8 mouse cellular contexts compared by ENCODE assay signal in genomic region chr11:105363598-105364385, GRCm38 (mm10).
DNase-seq lines count a peak whose midpoint lies in the region; ATAC-seq and TF ChIP-seq lines count a peak whose summit lies in the region.

No protein-coding gene starts in this region.

- H3K9me3 ChIP-seq in forebrain, embryonic 14.5 days (replicated peaks; ENCODE audit: control insufficient read depth, low read length) = no peaks in the 10 kb centered on the region
- H3K9me3 ChIP-seq in hindbrain, embryonic 14.5 days (ENCODE audit: control insufficient read depth, low read length) = no peaks in the 10 kb centered on the region
- H3K9me3 ChIP-seq in midbrain, embryonic 16.5 days (replicated peaks; ENCODE audit: control insufficient read depth, low read length, poor library complexity, severe bottlenecking) = no peaks in the 10 kb centered on the region

- no peaks in the 10 kb centered on the region for H3K27me3 ChIP-seq in forebrain, embryonic 14.5 days (replicated peaks; ENCODE audit: control insufficient read depth, insufficient read depth, low read length)
- no peaks in the 10 kb centered on the region for H3K27me3 ChIP-seq in hindbrain, embryonic 14.5 days (ENCODE audit: control insufficient read depth, insufficient read depth, low read length)
- H3K27me3 ChIP-seq in midbrain, embryonic 16.5 days (ENCODE audit: control insufficient read depth, insufficient read depth, low read depth, low read length) = no peaks in the 10 kb centered on the region

- peak overlapping the region; percentile 84 for H3K4me2 ChIP-seq in forebrain, embryonic 14.5 days (ENCODE audit: low read length)
- H3K4me2 ChIP-seq in hindbrain, embryonic 14.5 days (replicated peaks) = peak overlapping the region; percentile 71
- H3K4me2 ChIP-seq in midbrain, embryonic 16.5 days (ENCODE audit: low read length) = peak overlapping the region; percentile 62

- TF ChIP-seq CTCF in left cerebral cortex, adult 2 months (IDR thresholded peaks at IDR 0.05) = no peak

- no peaks in the 10 kb centered on the region for H3K36me3 ChIP-seq in forebrain, embryonic 14.5 days (ENCODE audit: control insufficient read depth, insufficient read depth, low read length)
- H3K36me3 ChIP-seq in hindbrain, embryonic 14.5 days (replicated peaks; ENCODE audit: control insufficient read depth, insufficient read depth) = no peaks in the 10 kb centered on the region
- no peaks in the 10 kb centered on the region for H3K36me3 ChIP-seq in midbrain, embryonic 16.5 days (ENCODE audit: control insufficient read depth, insufficient read depth, low read length)

- ATAC-seq in forebrain, embryonic 14.5 days = peak; percentile 64
- ATAC-seq in hindbrain, embryonic 14.5 days (ENCODE audit: low FRiP score) = peak; percentile 72
- peak; percentile 83 for ATAC-seq in midbrain, embryonic 16.5 days

- peak; percentile 53 for DNase-seq in embryo, embryonic 11 days
- no peak for DNase-seq in embryo, embryonic 10 days (ENCODE audit: low spot score)
- DNase-seq in forebrain, embryonic 14.5 days (ENCODE audit: low spot score) = peak; percentile 67
- peak; percentile 62 for DNase-seq in hindbrain, embryonic 14.5 days (ENCODE audit: low spot score)
- peak; percentile 65 to 72 for DNase-seq in left cerebral cortex, adult 2 months (ENCODE audit: extremely low spot score in 1 of 2, low spot score in 2 of 2)
- no peak for DNase-seq in urinary bladder, postnatal 10 days (ENCODE audit: low spot score)
- DNase-seq in urinary bladder, adult 2 months (ENCODE audit: low spot score) = no peak

- peaks cover 22% of the 10 kb centered on the region for H3K4me1 ChIP-seq in forebrain, embryonic 14.5 days (ENCODE audit: control insufficient read depth, insufficient read depth, low read length)
- H3K4me1 ChIP-seq in hindbrain, embryonic 14.5 days (replicated peaks; ENCODE audit: control insufficient read depth, insufficient read depth, low read length) = peaks cover 24% of the 10 kb centered on the region
- H3K4me1 ChIP-seq in midbrain, embryonic 16.5 days (ENCODE audit: control insufficient read depth, insufficient read depth, low read length) = peaks cover 22% of the 10 kb centered on the region

- intact Hi-C loops in left cerebral cortex, adult 2 months (cut with DNase I) = loop anchor here (1.0 to 5.0 kb wide), 4 partner anchors 93 to 549 kb away; partner anchors contain the start of gene March10

- WGBS in forebrain, embryonic 14.5 days = 13% methylated on average over 12 of the region's 12 CpGs
- WGBS in hindbrain, embryonic 14.5 days = 16% methylated on average over 12 of the region's 12 CpGs
- WGBS in midbrain, embryonic 16.5 days = 17% methylated on average over 12 of the region's 12 CpGs

- H3K4me3 ChIP-seq in forebrain, embryonic 14.5 days (ENCODE audit: low read depth, low read length) = peak overlapping the region; percentile 49
- H3K4me3 ChIP-seq in hindbrain, embryonic 14.5 days (replicated peaks; ENCODE audit: low read length) = peak overlapping the region; percentile 43
- H3K4me3 ChIP-seq in left cerebral cortex, adult 2 months = peak overlapping the region; percentile 74
- H3K4me3 ChIP-seq in midbrain, embryonic 16.5 days (ENCODE audit: low read depth, low read length) = peak overlapping the region; percentile 45

- peak overlapping the region; percentile 80 for H3K9ac ChIP-seq in forebrain, embryonic 14.5 days (ENCODE audit: low read length)
- H3K9ac ChIP-seq in hindbrain, embryonic 14.5 days = peak overlapping the region; percentile 77
- peak overlapping the region; percentile 89 for H3K9ac ChIP-seq in midbrain, embryonic 16.5 days (ENCODE audit: low read depth, low read length)

- peak overlapping the region; percentile 75 for H3K27ac ChIP-seq in forebrain, embryonic 14.5 days (ENCODE audit: low read depth, low read length)
- H3K27ac ChIP-seq in hindbrain, embryonic 14.5 days = peak overlapping the region; percentile 85
- H3K27ac ChIP-seq in left cerebral cortex, adult 2 months = peak overlapping the region; percentile 90
- H3K27ac ChIP-seq in midbrain, embryonic 16.5 days (ENCODE audit: low read length) = peak overlapping the region; percentile 73

Comparison
In these comparisons a context has a peak if more than half of its experiments do, and no peak if none do; other contexts are left out.
1. DNase-seq: peak in embryo, embryonic 11 days (single experiment), forebrain, embryonic 14.5 days (single experiment), hindbrain, embryonic 14.5 days (single experiment) and left cerebral cortex, adult 2 months (2 of 2); none in embryo, embryonic 10 days (single experiment), urinary bladder, postnatal 10 days (single experiment) and urinary bladder, adult 2 months (single experiment).
2. Peak in every context shown above with its lines, with median percentiles within 50 percentile points of each other: ATAC-seq, H3K27ac ChIP-seq, H3K4me2 ChIP-seq, H3K4me3 ChIP-seq and H3K9ac ChIP-seq.